Mouse (Mus musculus) cerebellum, adult 8-10 months (tissue): ENCODE data around the gene Ptprg.

Source experiments
- DNase-seq: peaks from one replicate; pipeline ENCODE4 v3.0.0; 2022

The Ptprg gene

DNA sequence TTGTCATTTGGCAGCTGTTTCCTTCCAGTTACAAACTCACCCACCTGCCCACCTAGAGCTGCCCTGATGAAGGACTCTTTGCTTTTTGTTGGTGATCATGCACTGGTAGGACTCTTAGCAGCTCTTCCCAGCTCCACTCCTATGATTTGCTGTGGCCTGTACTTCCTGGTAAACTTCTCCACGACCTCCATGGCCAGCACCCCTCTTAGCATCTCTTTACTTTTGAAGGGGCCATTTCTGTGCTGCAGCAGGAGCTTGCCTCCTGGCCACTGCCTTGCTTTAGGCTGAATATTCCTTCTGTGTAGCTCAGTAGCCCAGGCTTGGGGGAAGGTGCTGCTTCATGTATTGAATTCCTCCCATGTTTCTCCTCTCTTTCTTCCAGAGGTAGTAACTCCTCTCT is 517.0 kb downstream of the Ptprg start:
- no peak for DNase-seq

DNA sequence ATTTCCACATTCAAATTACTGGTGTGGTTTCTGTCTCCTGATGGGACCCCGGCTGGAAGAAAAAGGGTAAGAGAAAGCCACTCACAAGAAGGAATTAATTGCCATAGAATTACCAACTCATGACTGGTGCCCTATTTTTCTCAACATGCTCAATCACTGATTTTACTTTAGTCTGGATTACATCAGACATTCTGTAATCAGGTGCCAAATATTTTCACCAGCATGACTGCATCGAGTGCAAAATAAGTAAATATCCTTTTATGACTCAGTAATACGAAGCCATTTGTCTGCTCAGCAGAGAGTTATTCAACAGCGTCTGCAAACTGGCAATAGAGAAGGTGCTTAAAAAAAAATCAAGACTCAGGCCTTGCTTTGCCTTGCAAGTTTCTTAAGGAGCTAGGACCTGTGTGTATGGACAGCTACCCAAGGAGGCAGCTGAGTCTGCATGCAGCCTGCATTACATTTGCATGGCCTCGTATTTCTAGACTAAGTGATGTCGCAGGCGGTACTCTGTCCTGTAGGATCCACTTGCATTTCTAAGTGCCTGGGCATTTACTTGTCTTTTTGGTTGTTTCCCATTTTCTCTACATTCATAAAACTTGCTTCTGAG is 517.6 kb downstream of the Ptprg start:
- no peak for DNase-seq

DNA sequence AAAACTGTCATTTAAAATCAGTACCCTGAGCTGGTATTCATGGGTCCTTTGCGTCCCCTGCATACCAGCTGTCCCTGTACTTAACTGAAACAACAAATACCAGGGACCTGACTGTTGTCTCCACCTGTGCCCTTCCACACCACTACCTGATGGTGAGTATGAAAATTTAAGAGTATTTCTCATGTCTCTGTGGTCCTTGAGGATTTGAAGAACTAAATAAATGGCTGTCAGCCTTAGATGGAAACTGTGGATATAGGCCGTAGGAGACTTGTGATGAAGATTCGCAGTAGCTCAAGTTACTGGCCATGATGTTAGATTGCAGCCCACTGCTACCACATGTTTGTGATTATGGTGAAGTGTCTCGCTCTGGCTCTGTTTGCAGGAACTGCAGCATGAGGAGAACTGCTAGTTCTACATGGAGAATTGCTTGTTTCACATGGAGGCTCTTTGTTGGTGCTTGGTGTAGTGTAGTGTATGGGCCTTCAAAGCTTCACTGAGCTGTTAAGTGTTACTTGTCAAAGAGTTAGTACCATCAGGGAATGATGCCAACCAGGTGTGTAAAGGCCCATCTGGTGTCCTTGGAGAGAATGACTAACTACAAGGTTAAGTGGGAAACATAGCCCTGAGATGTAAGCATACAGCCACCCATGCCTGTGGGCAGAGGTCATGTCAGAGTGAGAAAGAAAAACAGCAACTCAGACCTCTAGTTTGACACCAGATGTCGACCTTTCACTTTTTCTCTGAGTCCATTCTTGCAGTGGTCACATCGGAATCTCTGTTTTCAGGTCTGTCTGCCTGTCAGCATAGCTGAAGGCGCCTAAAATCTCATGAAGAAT is 518.9 kb downstream of the Ptprg start:
- DNase-seq = no peak

DNA sequence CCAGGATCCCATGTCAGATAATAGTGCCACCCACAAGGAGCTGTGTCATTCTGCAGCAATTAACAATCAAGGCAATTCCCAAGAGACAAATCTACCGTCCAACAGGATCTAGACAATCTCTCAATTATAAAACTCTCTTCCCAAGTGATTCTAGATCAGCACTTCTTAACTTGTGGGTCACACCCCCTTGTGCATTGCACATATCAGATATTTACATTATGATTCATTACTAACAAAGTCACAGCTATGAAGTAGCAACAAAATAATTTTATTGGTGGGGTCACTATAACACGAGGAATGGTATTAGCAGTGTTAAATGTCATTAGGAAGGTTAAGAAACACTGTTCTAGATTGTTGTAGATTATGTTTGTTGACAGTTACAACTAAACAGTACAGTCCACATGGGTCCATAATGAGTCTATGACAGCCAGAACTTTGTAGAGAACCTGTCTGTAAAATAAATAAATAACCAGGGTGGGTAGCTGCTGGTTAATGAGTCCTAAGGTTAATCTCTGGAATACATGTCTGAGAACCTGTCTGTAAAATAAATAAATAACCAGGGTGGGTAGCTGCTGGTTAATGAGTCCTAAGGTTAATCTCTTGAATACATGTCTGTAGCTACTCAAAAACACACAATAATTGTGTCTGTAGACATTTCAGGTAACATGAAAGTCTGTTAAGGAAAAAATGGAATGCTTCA is 520.2 kb downstream of the Ptprg start:
- no peak for DNase-seq

DNA sequence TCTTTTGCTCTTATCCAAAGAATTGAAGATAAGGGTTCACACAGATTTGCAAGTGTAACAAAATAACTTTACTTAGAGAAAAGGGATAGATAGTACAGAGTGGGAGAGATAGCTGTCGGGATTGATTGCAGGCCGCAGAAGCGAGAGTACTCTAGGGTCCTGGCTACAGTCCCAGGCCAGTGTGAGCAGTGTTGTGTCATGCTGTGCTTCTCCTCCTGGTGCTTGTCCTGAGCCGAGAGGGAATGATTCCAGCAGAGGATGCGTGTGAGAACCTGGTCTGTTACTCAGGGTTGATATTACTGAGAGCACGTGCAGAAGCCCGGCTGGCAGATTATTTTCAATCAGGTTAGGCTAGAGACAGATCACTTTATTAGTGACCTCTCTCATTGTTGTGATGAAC is 523.9 kb downstream of the Ptprg start:
- peak; percentile 34 for DNase-seq

DNA sequence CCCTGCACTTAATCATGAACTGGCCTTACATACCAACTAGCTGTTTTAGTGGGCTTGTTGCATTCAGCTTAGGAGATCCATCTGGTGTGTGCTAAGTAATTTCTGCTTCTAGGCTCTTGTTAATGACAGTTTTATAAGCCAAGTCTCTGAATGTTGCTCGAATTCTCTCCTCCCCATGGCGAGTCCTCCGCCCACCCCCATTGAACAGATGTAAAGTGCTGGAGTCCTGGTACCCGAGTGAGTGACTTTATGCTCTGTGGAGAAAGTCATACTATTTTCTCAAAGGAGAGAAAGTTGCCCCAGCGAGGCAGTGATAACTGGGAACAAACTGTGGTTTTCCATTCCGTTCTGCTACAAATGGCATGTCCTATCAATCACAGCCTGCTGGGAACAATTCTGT is 525.9 kb downstream of the Ptprg start:
- no peak for DNase-seq

DNA sequence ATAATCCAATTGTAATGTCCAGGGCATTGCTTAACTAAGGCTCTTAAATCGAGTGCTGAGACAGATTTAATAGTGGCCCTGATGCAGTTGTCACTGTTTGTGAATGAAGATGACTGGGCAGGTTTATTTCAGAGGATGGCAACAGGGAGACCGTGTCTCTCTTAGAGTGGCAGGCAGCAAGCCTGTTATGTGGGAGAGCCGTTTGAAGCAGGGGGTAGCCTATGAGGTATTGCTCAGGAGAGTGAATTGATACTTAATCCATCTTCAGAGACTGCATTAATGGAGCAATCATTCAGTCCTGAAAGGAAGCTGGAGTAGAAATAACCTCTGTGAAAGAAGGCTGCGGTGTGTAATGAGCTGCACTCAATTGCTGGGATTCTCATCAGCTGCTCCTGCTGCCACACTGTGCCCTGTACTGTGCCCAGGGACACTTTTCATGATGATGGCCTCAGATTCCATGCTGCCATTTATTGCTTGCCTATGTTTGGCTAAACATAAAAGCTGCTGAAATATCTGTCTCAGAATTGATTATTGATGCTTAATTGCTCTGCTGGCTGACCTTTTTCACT is 526.6 kb downstream of the Ptprg start:
- no peak for DNase-seq

DNA sequence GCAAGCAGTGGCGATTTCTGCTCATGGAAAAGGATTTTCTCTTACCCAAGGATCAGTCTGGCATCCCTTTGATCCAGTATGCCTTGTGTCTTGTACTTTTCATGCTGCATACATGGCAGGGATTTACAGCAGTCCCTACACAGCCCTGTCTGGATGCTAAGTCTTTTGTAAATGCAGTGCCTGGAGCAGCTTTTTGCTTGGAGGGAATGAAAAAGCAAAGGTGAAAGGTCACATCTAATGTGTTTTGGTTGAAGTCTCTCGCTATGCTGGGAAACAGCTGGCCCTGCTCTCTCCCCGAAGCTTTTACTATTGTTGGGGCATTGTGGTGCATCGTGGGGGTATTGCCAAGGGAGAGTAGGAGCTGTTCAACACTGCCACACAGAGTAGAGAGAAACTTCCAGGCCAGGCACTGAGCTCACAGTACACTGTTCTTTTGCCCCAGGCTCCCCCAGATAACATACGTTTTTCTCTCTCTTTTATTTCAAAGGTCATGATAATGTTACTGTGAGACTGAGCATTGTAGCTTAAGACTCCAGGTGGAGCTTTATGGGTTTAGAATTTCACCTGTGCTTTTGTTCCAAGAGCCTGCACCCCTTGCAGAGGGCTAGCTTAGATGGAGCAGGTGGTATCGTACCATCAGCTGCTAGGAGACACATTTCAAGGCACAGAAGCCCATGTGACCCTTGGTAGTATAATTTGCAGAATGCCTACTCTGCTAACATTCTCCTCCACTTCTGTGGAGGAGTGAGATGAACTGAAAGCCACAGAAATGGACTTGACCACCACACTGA is 529.0 kb downstream of the Ptprg start:
- DNase-seq = no peak

DNA sequence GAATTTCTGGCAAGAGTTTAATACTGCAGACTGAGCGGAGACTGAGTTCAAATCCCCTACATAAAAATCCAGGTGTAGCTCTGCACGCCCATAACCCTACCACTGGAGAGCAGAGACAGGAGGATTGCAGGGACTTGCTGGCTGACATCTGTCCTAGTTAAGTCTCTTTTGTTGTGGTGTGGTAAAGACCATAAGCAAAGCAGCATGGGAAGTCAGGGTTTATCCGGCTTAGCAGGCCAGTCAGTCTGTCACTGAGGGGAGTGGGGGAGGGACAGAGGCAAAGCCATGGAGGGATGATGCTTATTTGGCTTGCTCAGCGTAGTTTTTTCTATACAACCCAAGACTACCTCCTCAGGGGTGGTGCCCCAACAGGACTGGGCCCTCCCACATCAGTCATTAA is 530.7 kb downstream of the Ptprg start:
- DNase-seq = no peak

DNA sequence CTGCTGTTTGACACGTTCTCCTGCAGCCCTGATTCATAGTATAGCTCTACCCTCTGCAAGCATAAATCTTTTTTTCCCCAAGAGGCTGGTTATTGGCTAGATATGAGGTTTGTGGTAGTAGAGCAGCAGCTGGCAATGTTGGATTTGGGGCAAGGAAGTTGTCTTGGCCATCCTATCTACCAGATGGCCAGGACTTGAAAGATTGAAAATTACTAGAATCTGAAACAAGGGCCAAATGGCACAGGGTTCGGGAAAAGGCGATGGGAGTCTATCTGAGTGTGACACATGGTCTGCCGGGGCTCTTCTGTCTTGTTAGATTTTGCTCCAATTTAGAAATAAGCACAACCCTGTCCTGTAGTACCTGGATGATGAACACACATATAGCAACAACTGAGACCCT is 531.7 kb downstream of the Ptprg start:
- DNase-seq = peak; percentile 17

DNA sequence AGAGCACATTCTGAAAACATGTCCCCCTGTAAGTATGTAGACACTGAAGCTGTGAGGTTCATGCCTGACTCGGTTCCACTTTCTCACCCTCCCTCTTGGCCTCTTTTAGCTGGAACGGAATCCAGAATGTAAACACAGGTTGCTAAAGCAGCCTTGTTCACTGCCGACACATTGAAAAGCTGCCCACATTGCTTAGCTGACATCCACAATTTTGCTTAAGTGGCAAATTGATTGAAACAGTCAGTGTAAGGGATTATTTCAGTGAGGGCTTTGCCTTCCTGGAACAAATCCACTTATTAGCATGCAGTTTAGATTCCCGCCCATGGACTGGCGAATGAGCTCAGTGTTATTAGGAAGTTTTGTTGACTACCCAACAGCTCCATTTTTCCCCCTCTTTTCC is 532.8 kb downstream of the Ptprg start:
- DNase-seq = no peak

DNA sequence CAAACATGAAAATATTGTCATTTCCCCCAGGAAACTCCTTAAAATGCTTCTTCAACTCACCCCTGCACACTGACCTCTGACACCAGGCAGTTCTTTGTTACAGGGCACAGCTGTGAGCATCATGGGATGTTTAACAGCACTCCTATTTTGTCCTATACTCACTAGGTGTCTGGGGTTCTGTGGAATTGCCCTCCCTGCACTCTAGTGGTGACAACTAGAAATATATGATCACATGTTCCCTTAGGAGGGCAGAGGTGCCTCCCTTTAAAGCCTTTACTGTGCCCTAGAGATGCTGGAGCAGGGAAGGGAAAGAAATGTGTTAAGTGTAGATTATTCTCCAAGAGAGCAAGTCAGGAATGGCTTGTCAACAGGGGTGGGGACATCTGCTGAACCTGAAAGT is 536.6 kb downstream of the Ptprg start:
- DNase-seq = no peak

DNA sequence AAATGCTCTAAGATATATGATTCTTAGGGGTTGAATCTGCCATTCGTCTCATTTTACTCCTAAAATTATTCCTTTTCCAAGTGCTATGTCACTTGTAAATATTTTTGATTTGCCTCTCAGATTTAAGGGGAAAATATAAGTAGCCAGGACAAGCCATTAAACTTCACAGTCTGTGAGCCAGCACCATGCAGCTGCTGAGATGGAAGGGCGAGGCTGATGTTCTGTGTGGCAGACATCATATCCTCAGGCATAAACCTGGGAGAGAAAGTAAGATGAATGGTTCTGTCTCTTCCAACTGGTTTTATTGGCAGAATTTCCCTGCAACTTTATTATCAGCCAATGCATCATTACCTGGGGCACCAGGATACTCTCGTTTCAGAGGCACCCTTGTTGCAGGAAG is 538.4 kb downstream of the Ptprg start:
- no peak for DNase-seq

DNA sequence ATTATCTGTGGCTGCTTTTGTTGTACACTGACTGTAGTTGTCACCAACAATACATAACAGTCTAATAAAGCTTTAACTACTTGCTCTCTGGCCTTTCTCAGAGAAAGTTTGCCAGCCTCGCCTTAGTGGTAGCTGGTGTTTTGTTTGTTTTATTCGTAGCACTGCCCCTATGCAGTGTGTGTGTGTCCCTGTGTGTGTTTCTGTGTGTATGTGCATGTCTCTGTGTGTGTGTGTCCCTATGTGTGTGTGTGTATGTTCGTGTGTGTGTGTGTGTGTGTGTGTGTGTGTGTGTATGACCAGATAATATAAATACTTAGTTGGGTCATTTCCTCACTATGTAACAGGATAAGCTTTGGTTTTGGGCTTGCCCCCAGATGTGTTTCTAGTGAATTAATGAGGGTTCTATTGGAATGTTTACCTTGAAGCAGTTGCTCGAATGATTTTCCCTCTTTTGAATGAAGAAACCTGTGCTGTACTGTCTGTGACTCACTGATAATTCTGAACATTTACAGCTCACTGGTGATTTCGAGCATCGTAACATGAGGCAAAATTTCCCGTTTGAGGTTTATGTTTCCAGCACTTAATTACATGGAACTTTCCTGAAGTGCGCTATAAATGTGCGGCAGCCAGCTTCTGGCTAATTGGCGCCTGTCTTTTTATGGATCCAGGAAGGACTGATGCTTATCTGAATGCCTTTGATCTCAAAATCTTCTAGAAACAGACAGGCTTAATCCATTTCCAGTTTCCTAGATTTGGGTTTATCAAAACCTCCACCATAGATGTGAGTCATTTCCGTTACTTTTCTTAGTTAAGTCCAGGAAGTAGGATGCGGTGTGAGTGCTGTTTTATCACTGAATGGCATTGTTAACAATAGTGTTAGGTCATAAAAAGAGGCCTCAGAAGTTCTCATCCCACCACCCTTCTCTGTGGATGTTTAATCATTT is 546.3 kb downstream of the Ptprg start:
- DNase-seq = no peak

DNA sequence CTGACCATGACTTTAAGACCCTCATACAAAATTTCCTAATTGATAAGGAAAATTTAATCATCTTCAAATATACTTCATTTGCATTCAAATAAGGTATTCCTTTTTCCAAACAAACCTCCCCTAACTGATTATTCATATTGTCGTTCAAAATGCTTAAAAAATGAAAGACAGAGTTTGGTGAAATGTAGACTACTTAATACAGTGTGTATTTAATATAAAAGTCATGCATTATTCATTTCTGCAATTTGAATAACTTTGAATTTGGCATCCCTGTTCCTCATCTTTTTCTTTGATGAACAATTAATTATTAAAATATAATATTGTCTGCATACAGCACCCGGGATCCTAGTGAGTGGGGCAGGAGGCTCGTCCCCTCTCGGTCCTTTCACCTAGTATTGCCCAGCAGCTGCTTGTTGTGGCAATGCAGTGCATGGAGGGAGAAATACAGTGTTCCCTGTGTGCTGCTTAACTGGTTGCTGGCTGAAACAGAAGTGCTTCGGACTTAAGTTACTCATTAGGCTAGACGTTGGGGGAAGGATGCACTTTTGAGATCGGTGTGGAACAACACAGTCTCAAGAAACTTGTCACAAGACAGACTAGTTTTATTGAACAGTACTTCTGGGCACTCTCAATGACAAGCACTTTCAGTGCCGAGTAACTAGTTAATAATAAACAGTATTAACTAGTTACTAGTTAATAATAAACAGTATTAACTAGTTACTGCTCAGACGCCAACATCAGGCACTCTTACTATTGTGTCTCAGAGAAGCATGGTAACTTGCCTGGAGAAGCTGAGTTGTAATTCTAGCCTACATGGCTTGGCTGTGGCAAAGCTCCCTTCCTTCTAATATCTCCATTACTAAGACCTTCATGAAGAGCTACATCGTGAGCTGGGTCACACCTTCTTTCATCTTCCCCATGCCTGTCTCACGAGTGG is 549.3 kb downstream of the Ptprg start:
- DNase-seq = no peak

DNA sequence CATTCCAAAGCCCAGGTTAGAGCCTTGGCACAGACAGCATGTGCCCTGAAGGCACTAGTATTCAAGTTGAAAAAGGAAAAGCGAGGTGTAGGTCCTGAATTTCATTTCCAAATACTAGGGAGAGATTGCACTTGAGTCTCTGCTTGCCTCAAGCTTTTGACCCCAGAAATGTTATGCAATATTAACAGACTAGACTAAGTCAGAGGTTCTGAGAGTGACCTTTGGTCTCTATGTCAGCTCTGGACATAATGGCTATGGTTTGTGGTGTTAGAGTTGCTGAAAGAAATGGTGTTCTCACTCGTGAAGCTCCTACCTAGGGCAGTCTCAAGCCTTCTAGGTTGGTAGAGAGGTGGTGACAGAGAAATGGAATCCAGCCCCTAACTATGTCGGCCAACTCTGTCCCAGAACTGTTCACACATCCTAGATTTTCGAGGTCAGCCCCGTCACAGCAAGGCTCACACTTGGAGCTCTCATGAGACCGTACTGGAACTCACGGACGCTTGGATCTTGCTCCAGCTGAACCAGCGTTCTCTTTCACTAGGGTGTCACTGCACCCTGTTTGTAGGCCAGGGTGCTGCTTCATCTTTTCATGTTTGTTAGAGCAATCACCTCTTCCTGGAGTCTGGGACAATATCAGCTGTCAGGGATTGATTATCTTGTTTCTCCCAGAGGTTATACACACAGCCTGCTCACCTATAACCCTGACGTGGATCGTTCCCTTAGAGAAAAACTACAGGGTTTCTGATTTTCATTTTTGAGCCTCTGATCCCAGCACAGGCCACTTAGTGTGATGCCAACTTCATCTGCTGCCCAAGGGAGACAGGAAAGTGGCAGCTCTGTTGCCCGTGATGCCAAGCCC is 551.2 kb downstream of the Ptprg start:
- no peak for DNase-seq

DNA sequence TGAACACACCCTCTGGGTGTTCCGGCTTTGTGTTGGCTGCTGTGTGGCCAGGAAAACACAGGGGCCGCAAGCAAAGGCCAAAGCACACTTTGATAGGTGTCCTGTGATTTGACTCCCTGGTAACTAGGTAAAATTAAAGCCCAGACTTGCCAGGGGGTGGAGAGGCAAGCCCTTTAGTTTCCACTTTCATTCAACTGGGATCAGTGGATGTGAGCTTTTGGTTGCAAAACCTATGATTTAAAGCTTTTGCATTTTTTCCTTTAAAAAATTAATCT is 551.8 kb downstream of the Ptprg start:
- no peak for DNase-seq

DNA sequence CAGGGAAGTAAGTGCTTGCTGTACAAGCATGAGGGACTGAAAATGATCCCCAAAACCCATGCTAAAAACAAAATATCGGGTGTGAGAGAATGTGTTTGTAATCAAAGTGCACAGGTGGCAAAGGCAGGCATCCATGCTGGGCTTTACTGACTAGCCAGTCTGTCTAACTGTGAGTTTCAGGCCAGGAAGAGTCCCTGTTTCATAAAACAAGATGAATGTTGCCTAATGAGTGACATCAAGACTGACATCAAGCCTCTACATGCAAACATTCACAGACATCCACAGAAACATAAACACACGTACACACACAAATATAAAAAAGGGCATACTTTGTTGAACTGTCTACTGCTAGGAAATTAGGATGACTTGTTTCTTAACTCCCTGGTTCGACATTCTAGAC is 552.3 kb downstream of the Ptprg start:
- DNase-seq = no peak

DNA sequence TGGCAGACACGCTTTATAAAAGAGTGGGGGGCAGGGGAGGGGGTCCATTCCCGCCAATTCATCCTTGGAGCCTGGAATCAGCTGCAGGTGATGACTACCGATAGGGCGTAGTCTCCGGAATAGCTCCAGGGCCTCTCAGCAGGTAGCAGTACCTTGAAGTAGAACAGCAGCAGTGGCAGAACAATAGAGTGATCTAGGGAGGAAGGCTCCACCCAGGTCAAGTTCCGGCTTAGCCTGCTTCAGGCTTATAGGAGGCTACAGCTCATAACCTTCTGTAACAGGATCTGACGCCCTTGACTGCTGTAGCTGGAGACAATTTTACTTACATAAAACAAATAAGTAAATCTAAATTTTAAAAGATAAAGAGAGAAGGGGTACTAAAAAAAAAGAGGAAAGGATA is 554.1 kb downstream of the Ptprg start:
- DNase-seq = no peak

DNA sequence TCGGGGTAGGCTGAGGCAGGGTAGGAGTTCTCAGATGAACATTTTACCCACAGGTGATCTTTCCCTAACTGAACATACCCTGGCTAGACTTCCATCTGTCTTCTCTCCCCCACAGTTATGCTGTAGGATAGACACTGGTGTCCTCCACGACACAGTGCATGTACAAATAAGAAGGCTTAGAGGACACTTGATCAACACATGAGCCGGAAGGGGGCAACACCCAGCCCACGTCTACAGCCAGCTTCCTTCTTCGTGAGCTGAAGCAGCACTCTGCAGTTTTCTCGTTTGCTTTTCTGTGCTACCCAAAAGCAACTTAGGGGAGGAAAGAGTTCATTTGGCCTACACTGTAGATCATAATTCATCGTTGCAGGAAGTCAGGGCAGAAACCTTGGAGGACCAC is 554.7 kb downstream of the Ptprg start:
- DNase-seq = no peak
